Mouse (Mus musculus): ENCODE measurements at regions not wholly inside any gene's neighbourhood (a gene's known extent, or its start where the extent isn't known, plus 50 kb on each side); places are given as distances from the start of the nearest gene placed in this dataset.

- WGBS: 78% methylated on average over 6 of the region's 6 CpGs
- Histone ChIP-seq H3K36me3 (replicated peaks) (no peaks in the 10 kb centered on the region), H3K27ac (no peak overlapping the region), H3K4me3 (no peak overlapping the region), H3K9me3 (no peaks in the 10 kb centered on the region), H3K4me1 (no peaks in the 10 kb centered on the region), H3K27me3 (ENCODE audit: poor library complexity, severe bottlenecking) (no peaks in the 10 kb centered on the region)
- no peak for DNase-seq (ENCODE audit: extremely low spot score, low spot score)
Measured at GRCm38 (mm10) chr8:49043236-49043635, 199.5 kb upstream of the Tenm3 start.

DNA sequence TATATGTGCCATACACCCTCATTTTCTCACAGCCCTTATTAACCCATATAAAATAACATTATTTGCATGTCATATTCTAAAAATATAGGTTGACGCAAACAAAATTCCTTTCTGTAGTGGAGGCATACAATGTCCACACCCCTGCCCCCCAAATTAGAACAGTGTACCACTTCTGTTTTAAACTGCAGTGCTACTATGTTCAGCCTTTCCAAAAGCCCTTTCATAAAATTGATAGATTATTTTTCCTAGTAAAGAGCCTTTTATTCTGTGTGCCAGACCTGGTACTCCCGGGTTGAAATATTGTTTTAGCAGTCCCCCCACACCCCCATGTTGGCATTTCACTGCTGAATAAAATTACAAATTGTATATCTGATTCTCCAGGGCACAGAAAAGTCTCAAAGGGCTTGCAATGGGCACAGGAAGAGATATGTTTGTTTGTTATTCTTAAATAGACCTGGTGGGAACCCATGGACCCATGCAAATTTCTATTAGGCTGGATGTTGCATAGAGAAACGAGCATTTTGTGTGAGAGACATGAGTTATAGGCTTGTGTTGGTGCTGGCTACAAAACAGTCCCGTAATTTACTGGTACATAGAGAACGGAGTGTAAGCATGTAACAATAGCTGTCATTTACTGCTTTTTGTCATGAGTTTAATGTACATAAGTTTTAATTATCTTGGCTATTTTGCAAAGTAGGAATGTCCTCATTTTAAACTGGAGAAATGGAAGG, 192.4 kb upstream of the Tenm3 start:
- Histone ChIP-seq H3K27me3 (ENCODE audit: poor library complexity, severe bottlenecking) (peaks cover 14% of the 10 kb centered on the region; the same call in 1 of the 2 replicates), H3K4me3 (no peak overlapping the region), H3K27ac (no peak overlapping the region), H3K4me1 (peaks cover 3% of the 10 kb centered on the region; the same call in 1 of the 2 replicates), H3K9me3 (no peaks in the 10 kb centered on the region), H3K36me3 (replicated peaks) (no peaks in the 10 kb centered on the region)
- DNase-seq (ENCODE audit: extremely low spot score, low spot score): no peak
- WGBS: 85% methylated on average over 5 of the region's 5 CpGs

DNA sequence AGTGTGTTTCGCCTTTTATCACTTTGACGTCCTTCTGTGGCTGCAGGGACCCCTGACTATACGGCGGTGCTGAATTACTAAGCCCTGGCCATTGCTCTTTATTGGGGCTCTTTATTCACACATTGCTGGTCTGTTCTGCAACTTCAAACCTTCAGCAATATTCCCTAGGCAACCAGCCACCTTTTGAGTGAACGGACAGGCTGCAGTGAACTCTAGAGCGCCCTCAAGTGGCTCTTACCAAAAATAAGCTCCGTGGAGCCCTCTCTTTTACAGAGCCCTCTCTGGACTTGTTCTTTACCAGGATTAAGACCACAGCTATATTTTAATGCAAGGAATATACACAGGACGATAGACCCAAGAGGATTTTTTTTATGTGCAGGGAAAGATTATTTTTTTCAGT, 191.8 kb upstream of the Tenm3 start:
- Histone ChIP-seq H3K27me3 (ENCODE audit: poor library complexity, severe bottlenecking) (peaks cover 14% of the 10 kb centered on the region; the same call in 1 of the 2 replicates), H3K9me3 (no peaks in the 10 kb centered on the region), H3K36me3 (replicated peaks) (no peaks in the 10 kb centered on the region), H3K27ac (no peak overlapping the region), H3K4me1 (peaks cover 3% of the 10 kb centered on the region; the same call in 1 of the 2 replicates), H3K4me3 (no peak overlapping the region)
- WGBS: 51% methylated on average over 8 of the region's 8 CpGs
- DNase-seq (ENCODE audit: extremely low spot score, low spot score): peak; percentile 49

DNA sequence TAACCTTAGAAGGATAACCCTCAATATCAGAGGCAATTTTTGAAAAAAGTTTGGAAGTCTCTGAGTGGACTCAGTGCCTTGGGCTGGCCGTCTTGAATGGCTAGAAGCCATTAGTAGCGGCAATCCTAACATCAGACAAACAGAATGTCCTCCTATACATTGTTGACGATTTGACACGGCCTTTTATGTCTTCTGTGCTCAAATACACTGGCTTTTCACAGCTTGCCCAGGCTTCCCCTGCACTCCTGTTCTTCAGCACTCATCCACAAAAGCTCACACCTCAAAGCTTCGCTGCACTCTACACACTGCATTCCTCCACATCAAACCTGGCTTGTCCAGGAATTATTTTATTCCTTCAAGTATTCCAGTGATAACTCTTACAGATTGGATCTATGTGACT, 186.5 kb upstream of the Tenm3 start:
- 60% methylated on average over 5 of the region's 5 CpGs for WGBS
- H3K27ac ChIP-seq: no peak overlapping the region
- H3K27me3 ChIP-seq (ENCODE audit: poor library complexity, severe bottlenecking): peaks cover 14% of the 10 kb centered on the region; the same call in 1 of the 2 replicates
- H3K36me3 ChIP-seq (replicated peaks): no peaks in the 10 kb centered on the region
- H3K9me3 ChIP-seq: no peaks in the 10 kb centered on the region
- DNase-seq (ENCODE audit: extremely low spot score, low spot score): no peak
- H3K4me1 ChIP-seq: peaks cover 4% of the 10 kb centered on the region; the same call in 1 of the 2 replicates
- no peak overlapping the region for H3K4me3 ChIP-seq

GRCm38 (mm10) chr8:49017741-49018140, 174.0 kb upstream of the Tenm3 start:
- H3K36me3 ChIP-seq (replicated peaks): no peaks in the 10 kb centered on the region
- H3K9me3 ChIP-seq: no peaks in the 10 kb centered on the region
- no peak overlapping the region for H3K27ac ChIP-seq
- H3K4me1 ChIP-seq: no peaks in the 10 kb centered on the region
- WGBS: 86% methylated on average over 3 of the region's 3 CpGs
- H3K4me3 ChIP-seq: no peak overlapping the region
- H3K27me3 ChIP-seq (ENCODE audit: poor library complexity, severe bottlenecking): no peaks in the 10 kb centered on the region
- no peak for DNase-seq (ENCODE audit: extremely low spot score, low spot score)

DNA sequence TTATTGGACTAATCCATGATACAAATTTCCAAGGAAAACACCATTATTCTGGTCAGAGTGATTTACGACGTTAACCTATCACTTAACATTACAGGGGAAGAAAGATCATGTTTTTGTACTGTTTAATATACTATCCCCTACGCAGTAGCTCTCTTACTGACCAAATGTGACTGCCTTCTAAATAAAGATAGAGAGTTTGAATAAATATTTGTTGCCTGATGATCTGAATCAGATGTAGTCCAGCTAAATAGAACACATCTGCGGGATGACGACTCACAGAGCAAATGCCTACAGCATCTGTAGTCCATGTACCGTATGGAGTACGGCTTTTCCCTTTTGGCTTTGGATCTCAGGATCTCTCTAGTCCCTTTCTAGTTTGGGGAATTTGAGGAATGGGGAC, 171.9 kb upstream of the Tenm3 start:
- Histone ChIP-seq H3K4me1 (no peaks in the 10 kb centered on the region), H3K9me3 (no peaks in the 10 kb centered on the region), H3K27ac (no peak overlapping the region), H3K36me3 (replicated peaks) (no peaks in the 10 kb centered on the region), H3K27me3 (ENCODE audit: poor library complexity, severe bottlenecking) (no peaks in the 10 kb centered on the region), H3K4me3 (no peak overlapping the region)
- 95% methylated on average over 7 of the region's 7 CpGs for WGBS
- no peak for DNase-seq (ENCODE audit: extremely low spot score, low spot score)

- Histone ChIP-seq H3K4me1 (no peaks in the 10 kb centered on the region), H3K36me3 (replicated peaks) (no peaks in the 10 kb centered on the region), H3K9me3 (no peaks in the 10 kb centered on the region), H3K4me3 (no peak overlapping the region), H3K27me3 (ENCODE audit: poor library complexity, severe bottlenecking) (no peaks in the 10 kb centered on the region), H3K27ac (no peak overlapping the region)
- no peak for DNase-seq (ENCODE audit: extremely low spot score, low spot score)
- 84% methylated on average over 8 of the region's 8 CpGs for WGBS
Measured at GRCm38 (mm10) chr8:49015200-49015599, 171.4 kb upstream of the Tenm3 start.

DNA sequence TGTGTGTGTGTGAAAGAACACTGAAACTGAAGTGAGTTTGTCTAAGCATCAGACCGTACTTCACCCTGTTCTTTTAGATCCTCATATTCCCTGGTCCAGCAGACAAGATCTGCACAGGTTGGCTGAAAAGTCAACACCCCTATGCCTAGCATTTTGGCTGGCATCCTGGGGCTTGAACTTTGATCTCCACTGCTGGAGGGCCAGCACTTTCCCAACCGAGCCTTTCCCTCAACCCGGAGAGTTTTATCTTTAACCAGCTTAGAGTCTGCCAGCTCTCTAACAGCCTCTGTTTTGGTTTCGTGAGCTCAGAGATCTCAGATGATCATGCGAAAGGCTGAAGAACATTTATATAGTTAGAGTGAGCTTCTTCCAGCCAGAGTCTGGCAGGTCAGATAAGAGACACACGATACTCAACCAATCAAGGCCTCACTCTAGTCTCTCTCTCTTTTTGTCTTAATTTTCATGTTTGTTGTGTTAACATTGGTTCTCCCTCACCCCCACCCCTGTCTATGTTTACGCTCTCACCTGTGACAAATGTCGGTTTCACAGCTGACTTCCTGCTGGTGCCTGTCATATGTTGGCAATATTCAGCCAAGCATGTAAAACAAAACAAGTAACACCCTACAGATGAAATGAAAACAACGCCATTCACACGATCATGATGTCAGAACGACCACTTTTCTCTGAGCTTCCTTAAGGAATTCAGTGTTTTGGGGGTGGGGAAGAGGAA, 162.7 kb upstream of the Tenm3 start:
- WGBS: 83% methylated on average over 11 of the region's 11 CpGs
- Histone ChIP-seq H3K36me3 (replicated peaks) (no peaks in the 10 kb centered on the region), H3K4me1 (no peaks in the 10 kb centered on the region)

GRCm38 (mm10) chr8:48981667-48982066, 137.9 kb upstream of the Tenm3 start:
- Histone ChIP-seq H3K27ac (no peak overlapping the region), H3K27me3 (ENCODE audit: poor library complexity, severe bottlenecking) (0 out of 2 replicates have a peak, but pooled peaks cover under 1% of the 10 kb centered on the region), H3K36me3 (replicated peaks) (no peaks in the 10 kb centered on the region), H3K9me3 (peaks cover 7% of the 10 kb centered on the region; the same call in 1 of the 2 replicates), H3K4me3 (no peak overlapping the region), H3K4me1 (0 out of 2 replicates have a peak, but pooled peaks cover 7% of the 10 kb centered on the region)
- DNase-seq (ENCODE audit: extremely low spot score, low spot score): no peak
- WGBS: 67% methylated on average over 8 of the region's 8 CpGs

More for the DNA sequence above, 162.7 kb upstream of the Tenm3 start:
- no peak overlapping the region for H3K4me3 ChIP-seq
- H3K27me3 ChIP-seq (ENCODE audit: poor library complexity, severe bottlenecking): no peaks in the 10 kb centered on the region
- no peak for DNase-seq (ENCODE audit: extremely low spot score, low spot score)
- H3K9me3 ChIP-seq: no peaks in the 10 kb centered on the region
- H3K27ac ChIP-seq: no peak overlapping the region

DNA sequence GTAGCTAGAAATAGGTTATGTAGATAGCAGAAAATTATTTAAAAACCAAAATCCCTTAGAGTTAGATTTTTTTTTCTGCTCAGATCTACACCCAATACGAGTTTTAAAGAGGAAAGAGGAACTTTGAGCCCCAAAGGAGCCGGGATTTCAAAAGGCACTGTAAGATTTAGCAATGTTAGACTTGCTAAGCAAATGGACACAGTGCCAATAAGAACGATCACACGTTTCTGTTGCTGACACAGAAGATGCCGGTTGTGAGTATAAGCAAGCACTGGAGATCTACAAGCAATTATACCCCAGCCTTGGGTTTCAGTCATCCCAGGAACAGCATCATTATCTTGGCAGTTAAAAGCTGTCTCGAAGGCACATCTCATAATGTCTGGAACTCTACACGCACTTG, 137.0 kb upstream of the Tenm3 start:
- H3K4me3 ChIP-seq: no peak overlapping the region
- DNase-seq (ENCODE audit: extremely low spot score, low spot score): no peak
- WGBS: 92% methylated on average over 7 of the region's 7 CpGs
- 0 out of 2 replicates have a peak, but pooled peaks cover 7% of the 10 kb centered on the region for H3K4me1 ChIP-seq
- H3K36me3 ChIP-seq (replicated peaks): no peaks in the 10 kb centered on the region
- H3K27ac ChIP-seq: no peak overlapping the region
- H3K9me3 ChIP-seq: peaks cover 7% of the 10 kb centered on the region; the same call in 1 of the 2 replicates
- peaks cover 5% of the 10 kb centered on the region; the same call in 1 of the 2 replicates for H3K27me3 ChIP-seq (ENCODE audit: poor library complexity, severe bottlenecking)

DNA sequence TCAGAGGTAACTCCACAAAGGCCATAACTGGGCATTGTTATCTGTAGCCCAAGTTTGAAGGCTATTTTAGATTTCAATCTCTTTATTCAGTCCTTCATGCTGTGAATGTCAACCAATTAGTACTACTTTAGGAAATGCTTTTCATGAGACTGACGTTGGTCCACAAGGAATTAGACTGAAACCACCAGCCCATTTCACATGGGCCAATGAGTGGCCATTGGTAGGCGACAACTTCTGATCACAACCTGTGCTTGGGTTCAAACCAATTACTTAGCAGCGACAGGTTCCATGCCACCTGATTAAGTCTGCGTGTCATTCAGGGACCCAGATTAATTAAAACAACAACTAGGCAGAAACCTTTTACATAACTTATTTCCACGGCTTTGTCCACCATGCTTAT, 126.9 kb upstream of the Tenm3 start:
- DNase-seq (ENCODE audit: extremely low spot score, low spot score): peak; percentile 22
- WGBS: 42% methylated on average over 5 of the region's 5 CpGs
- H3K9me3 ChIP-seq: no peaks in the 10 kb centered on the region
- H3K4me3 ChIP-seq: no peak overlapping the region
- H3K36me3 ChIP-seq (replicated peaks): no peaks in the 10 kb centered on the region
- H3K27ac ChIP-seq: no peak overlapping the region
- H3K4me1 ChIP-seq: peaks cover 34% of the 10 kb centered on the region
- H3K27me3 ChIP-seq (ENCODE audit: poor library complexity, severe bottlenecking): peaks cover 74% of the 10 kb centered on the region

- Histone ChIP-seq H3K27ac (no peak overlapping the region), H3K4me1 (peaks cover 13% of the 10 kb centered on the region), H3K27me3 (ENCODE audit: poor library complexity, severe bottlenecking) (peaks cover 40% of the 10 kb centered on the region), H3K4me3 (no peak overlapping the region), H3K36me3 (replicated peaks) (no peaks in the 10 kb centered on the region), H3K9me3 (no peaks in the 10 kb centered on the region)
- DNase-seq (ENCODE audit: extremely low spot score, low spot score): no peak
- 83% methylated on average over 1 of the region's 1 CpGs for WGBS
Measured at GRCm38 (mm10) chr8:48964929-48965328, 121.2 kb upstream of the Tenm3 start.

GRCm38 (mm10) chr8:48957614-48958013, 113.9 kb upstream of the Tenm3 start:
- H3K27ac ChIP-seq: no peak overlapping the region
- no peak for DNase-seq (ENCODE audit: extremely low spot score, low spot score)

More at GRCm38 (mm10) chr8:48957614-48958013, 113.9 kb upstream of the Tenm3 start:
- Histone ChIP-seq H3K36me3 (replicated peaks) (no peaks in the 10 kb centered on the region), H3K4me3 (no peak overlapping the region), H3K27me3 (ENCODE audit: poor library complexity, severe bottlenecking) (peaks cover 6% of the 10 kb centered on the region; the same call in 1 of the 2 replicates), H3K4me1 (no peaks in the 10 kb centered on the region), H3K9me3 (no peaks in the 10 kb centered on the region)
- WGBS: 84% methylated on average over 5 of the region's 5 CpGs

Data from forebrain, embryonic 10.5 days (tissue).